Mouse (Mus musculus) kidney, embryonic 14.5 days (tissue): ENCODE data around the gene Phf12. TPM values are rescaled to one million over a fixed set of nuclear protein-coding genes. Genes with fewer than 3 reads are reported as not detected.

Source experiments
- ATAC-seq: fragments of 200-750 bp; cut with Nextera tagmentation; 2 replicates; pipeline ENCODE4 v1.8.0; 2017; ENCODE audit warnings: moderate number of reproducible peaks, mild to moderate bottlenecking, moderate TSS enrichment, moderate library complexity; ENCODE audit not compliant: low FRiP score, low TSS enrichment
- H3K27ac ChIP-seq: fragments of 300-500 bp; sonication (generic); 2 replicates; pipeline ENCODE4 v1.5.1; 2014; ENCODE audit warnings: low read depth, mild to moderate bottlenecking, low read length, moderate library complexity, mixed read lengths
- H3K27me3 ChIP-seq: fragments of 300-500 bp; sonication (generic); 2 replicates; pipeline ENCODE4 v1.6.1; 2014; ENCODE audit warnings: mild to moderate bottlenecking, low read length; ENCODE audit not compliant: control insufficient read depth, insufficient read depth
- H3K36me3 ChIP-seq: fragments of 300-500 bp; sonication (generic); 2 replicates; pipeline ENCODE4 v1.6.1; 2014; ENCODE audit warnings: low read length, mixed read lengths; ENCODE audit not compliant: control insufficient read depth, insufficient read depth
- H3K4me1 ChIP-seq: fragments of 300-500 bp; sonication (generic); 2 replicates; pipeline ENCODE4 v1.6.1; 2014; ENCODE audit warnings: low read length, mixed read lengths; ENCODE audit not compliant: control insufficient read depth, insufficient read depth
- H3K4me2 ChIP-seq: fragments of 300-500 bp; sonication (generic); replicated peaks from 2 replicates; pipeline ENCODE4 v1.6.1; 2014; ENCODE audit warnings: low read depth, mild to moderate bottlenecking, low read length
- H3K4me3 ChIP-seq: fragments of 300-500 bp; sonication (generic); 2 replicates; pipeline ENCODE4 v1.5.1; 2014; ENCODE audit warnings: mild to moderate bottlenecking, low read length
- H3K9ac ChIP-seq: fragments of 300-500 bp; sonication (generic); 2 replicates; pipeline ENCODE4 v1.6.1; 2014; ENCODE audit warnings: low read depth, mild to moderate bottlenecking, low read length, moderate library complexity
- H3K9me3 ChIP-seq: fragments of 300-500 bp; sonication (generic); 2 replicates; pipeline ENCODE4 v1.6.1; 2016; ENCODE audit warnings: low read length; ENCODE audit not compliant: control insufficient read depth
- WGBS: fragments of 180-500 bp; shearing (Covaris S2); extraction: QIAGEN DNeasy Blood & Tissue Kit; methylation state at CpG from one replicate; pipeline ENCODE4 v1.1.7; 2014; 5-methylcytosine and 5-hydroxymethylcytosine counted together
- polyA plus RNA-seq: library from polyadenylated mRNA; unstranded; fragments of >200 nt; fragmentation: Nextera tagmentation; extraction: Ambion mirVana; gene quantifications from 2 replicates; pipeline ENCODE4 v1.2.1, GENCODE M21; 2014

Phf12 gene
- polyA plus RNA-seq, 1 experiment from 2014 or later, result 22.6 TPM

DNA sequence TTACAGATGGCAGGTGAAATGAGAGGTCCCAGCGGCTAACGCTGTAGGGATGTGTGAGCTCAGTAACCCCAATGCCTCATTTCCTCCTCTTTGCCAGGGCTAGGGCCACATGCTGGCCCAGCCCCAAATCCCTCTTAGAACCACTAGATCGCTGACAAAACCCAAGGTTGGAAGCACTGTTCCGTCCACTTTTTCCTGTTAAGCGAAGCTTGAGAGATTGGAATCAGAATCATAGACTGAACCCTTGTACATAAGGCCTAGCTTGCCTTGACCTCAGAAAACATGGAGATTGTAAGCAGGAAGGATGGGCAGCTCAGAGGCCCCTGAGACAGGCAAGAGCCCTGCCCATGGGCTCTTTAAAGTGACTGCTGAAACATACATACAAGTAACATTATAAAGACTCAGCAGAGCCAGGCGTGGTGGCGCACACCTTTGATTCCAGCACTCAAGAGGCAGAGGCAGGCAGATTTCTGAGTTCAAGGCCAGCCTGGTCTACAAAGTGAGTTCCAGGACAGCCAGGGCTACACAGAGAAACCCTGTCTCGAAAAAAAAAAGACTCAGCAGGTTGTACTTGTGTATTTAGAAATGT lies 3.2 kb upstream of the Phf12 start:
- Histone ChIP-seq H3K36me3 (no peaks in the 10 kb centered on the region), H3K4me2 (no peak overlapping the region), H3K27me3 (peaks cover 12% of the 10 kb centered on the region; the same call in 1 of the 2 replicates), H3K4me1 (0 out of 2 replicates have a peak, but pooled peaks cover 3% of the 10 kb centered on the region), H3K27ac (no peak overlapping the region), H3K9me3 (no peaks in the 10 kb centered on the region), H3K4me3 (no peak overlapping the region), H3K9ac (no peak overlapping the region)
- 78% methylated on average over 8 of the region's 8 CpGs for WGBS
- no peak for ATAC-seq

- Histone ChIP-seq H3K9me3 (no peaks in the 10 kb centered on the region), H3K36me3 (no peaks in the 10 kb centered on the region), H3K4me1 (peaks cover 9% of the 10 kb centered on the region; the same call in 1 of the 2 replicates), H3K9ac (no peak overlapping the region), H3K27ac (no peak overlapping the region), H3K4me3 (no peak overlapping the region), H3K27me3 (peaks cover 12% of the 10 kb centered on the region; the same call in 1 of the 2 replicates), H3K4me2 (no peak overlapping the region)
- ATAC-seq, result no peak
- WGBS, result 36% methylated on average over 11 of the region's 11 CpGs
Measured at GRCm38 (mm10) chr11:77980281-77981204, 2.0 kb upstream of the Phf12 start.

DNA sequence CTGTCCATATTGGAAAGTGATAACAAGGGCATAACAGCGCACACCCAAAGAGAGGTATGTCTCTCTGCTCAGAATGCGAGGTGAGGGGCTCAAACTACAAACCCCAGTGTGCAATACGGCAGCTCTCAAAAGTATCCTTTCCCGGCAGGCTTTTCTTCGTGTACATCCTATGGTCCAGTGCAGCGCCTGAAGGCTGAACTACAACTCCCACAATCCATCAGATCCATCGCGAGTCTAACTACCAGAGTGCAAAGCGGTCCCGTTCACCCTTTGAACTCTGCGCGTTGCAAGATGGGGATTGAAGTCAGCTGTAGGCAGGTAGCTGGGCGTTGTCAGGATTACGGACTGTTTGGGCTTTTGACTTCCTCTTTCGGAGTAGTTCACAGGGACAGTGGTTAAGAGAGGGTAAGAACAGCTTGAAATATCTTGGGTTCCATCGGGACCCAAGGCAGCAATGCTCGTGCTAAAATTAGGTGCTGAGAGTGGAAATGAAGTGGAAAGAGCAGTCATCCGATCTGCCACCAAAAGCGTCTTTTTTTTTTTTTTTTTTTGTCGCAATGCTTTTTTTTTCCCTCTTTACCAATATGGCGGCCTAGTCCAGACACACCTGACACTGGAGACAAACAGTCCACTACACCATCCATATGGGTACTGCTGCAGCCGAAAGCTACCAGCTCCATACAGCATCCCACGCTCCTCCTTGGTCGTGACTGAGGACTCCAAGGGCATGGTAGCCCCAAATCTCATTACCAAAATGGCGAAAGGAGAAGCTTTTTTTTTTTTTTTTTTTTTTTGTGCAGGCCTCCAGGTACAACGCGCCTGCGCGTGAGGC lies 729 bp upstream of the Phf12 start:
- WGBS, result under 1% methylated on average over 29 of the region's 29 CpGs
- Histone ChIP-seq H3K9ac (peak overlapping the region; percentile 55; the same call in 1 of the 2 replicates), H3K9me3 (no peaks in the 10 kb centered on the region), H3K27ac (peak overlapping the region; percentile 96), H3K27me3 (peaks cover 5% of the 10 kb centered on the region; the same call in 1 of the 2 replicates), H3K4me1 (peaks cover 14% of the 10 kb centered on the region; the same call in 1 of the 2 replicates), H3K4me3 (peak overlapping the region; percentile 100), H3K4me2 (peak overlapping the region; percentile 56), H3K36me3 (peaks cover 10% of the 10 kb centered on the region; the same call in 1 of the 2 replicates)
- peak; percentile 85 for ATAC-seq

GRCm38 (mm10) chr11:77983191-77983936 lies 810 bp downstream of the Phf12 start:
- peak overlapping the region; percentile 100 for H3K4me3 ChIP-seq
- H3K4me2 ChIP-seq, result peak overlapping the region; percentile 78
- H3K9me3 ChIP-seq, result no peaks in the 10 kb centered on the region
- no peak for ATAC-seq
- H3K27ac ChIP-seq, result peak overlapping the region; percentile 94
- 0 out of 2 replicates have a peak, but pooled peaks cover 4% of the 10 kb centered on the region for H3K27me3 ChIP-seq
- under 1% methylated on average over 30 of the region's 32 CpGs for WGBS
- H3K9ac ChIP-seq, result peak overlapping the region; percentile 98
- H3K36me3 ChIP-seq, result peaks cover 21% of the 10 kb centered on the region
- peaks cover 14% of the 10 kb centered on the region; the same call in 1 of the 2 replicates for H3K4me1 ChIP-seq

DNA sequence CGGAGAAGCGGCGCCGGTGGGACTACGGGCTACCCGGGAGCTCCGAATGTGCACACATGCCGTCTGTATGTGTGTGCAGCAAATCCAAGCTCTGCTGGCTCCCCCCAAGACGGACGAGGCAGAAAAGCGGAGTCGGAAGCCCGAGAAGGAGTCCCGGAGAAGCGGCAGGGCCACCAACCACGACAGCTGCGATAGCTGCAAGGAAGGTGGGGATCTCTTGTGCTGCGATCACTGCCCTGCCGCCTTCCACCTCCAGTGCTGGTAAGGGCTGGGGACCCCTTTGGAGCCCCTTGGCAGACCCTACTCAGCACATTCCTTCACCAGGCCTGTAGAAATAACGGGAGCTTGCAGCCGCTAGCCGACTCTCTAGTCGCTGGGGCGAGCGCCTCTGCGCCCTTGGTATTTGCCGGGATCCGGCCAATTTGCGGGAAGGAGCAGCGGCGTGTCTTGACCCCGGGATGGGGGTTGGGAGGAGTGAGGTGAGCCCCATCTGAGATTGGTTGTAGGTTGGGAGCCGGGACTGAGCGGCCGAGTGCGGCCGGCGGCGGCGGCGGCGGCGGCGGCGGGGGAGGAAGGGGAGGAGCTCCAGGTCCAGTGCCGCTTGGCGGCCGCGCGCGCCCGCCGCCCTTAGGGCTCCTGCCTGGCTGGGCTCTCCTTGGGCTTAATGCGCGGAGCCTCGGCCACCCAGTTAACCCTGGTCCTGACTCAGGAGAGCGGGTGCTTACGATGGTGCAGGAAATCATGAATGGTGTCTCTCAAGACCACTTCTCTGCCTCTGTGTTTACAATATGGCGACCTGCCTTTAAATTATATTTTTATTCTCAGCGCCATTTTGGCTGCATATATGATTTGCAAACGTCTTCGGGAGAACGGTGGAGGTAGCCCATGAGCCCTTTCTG lies 1.6 kb downstream of the Phf12 start:
- Histone ChIP-seq H3K4me3 (peak overlapping the region; percentile 100), H3K9me3 (no peaks in the 10 kb centered on the region), H3K27me3 (no peaks in the 10 kb centered on the region), H3K36me3 (peaks cover 29% of the 10 kb centered on the region), H3K9ac (peak overlapping the region; percentile 98), H3K4me1 (peaks cover 14% of the 10 kb centered on the region; the same call in 1 of the 2 replicates), H3K4me2 (peak overlapping the region; percentile 78), H3K27ac (peak overlapping the region; percentile 94)
- no peak for ATAC-seq
- 0% methylated on average over 46 of the region's 63 CpGs for WGBS

DNA sequence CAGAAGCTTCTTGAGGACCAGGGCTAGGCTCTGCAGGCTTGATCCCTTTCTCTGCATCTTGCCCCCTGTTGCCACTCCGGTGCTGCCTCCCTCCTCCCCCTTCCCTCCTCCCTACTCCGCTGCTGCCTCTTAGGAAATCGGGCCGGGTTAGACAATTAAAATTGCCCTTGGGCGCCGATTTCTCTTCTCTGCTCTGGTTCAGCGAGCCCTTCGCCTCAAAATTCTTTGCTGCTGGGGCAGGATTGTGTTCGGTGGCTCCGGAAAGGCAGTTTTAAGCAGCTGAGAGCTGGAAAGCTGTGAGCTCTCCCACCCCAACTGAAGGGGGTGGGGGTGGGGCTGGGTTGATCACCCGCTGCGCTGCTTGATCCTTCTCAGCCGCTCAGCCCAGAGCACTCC lies 2.3 kb downstream of the Phf12 start:
- Histone ChIP-seq H3K4me3 (peak overlapping the region; percentile 100), H3K27me3 (no peaks in the 10 kb centered on the region), H3K9me3 (no peaks in the 10 kb centered on the region), H3K9ac (peak overlapping the region; percentile 98), H3K4me1 (peaks cover 14% of the 10 kb centered on the region; the same call in 1 of the 2 replicates), H3K27ac (peak overlapping the region; percentile 94), H3K4me2 (peak overlapping the region; percentile 78), H3K36me3 (peaks cover 34% of the 10 kb centered on the region)
- WGBS, result under 1% methylated on average over 13 of the region's 13 CpGs
- no peak for ATAC-seq

- 78% methylated on average over 3 of the region's 3 CpGs for WGBS
- H3K4me3 ChIP-seq, result peak overlapping the region; percentile 100
- H3K27ac ChIP-seq, result peak overlapping the region; percentile 94; the same call in 1 of the 2 replicates
- no peaks in the 10 kb centered on the region for H3K27me3 ChIP-seq
- H3K36me3 ChIP-seq, result peaks cover 39% of the 10 kb centered on the region
- H3K9ac ChIP-seq, result peak overlapping the region; percentile 98; the same call in 1 of the 2 replicates
- peak overlapping the region; percentile 78 for H3K4me2 ChIP-seq
- H3K9me3 ChIP-seq, result no peaks in the 10 kb centered on the region
- no peak for ATAC-seq
- peaks cover 14% of the 10 kb centered on the region; the same call in 1 of the 2 replicates for H3K4me1 ChIP-seq
Measured at GRCm38 (mm10) chr11:77985541-77986065, 3.0 kb downstream of the Phf12 start.
